Mouse (Mus musculus): ENCODE data around the gene Syn2. TPM values are rescaled to one million over a fixed set of nuclear protein-coding genes. Genes with fewer than 3 reads are reported as not detected.

The Syn2 gene
- total RNA-seq (2021), result 1 to 10 TPM; 5.1 to 5.4 TPM
- long read RNA-seq, experiment 1, partial matches to known transcripts, result 2 of 5 reads
- long read RNA-seq, experiment 1, other reads (novel, unspliced or antisense), result 1 of 5 reads
- long read RNA-seq, experiment 2, partial matches to known transcripts, result 0 of 5 reads
- long read RNA-seq, experiment 2, other reads (novel, unspliced or antisense), result 3 of 5 reads

- intact Hi-C loops (cut with DNase I), result no loop called here
- peak; percentile 74 to 78 for DNase-seq
These were observed at the start of gene Syn2 for GRCm38 (mm10) chr6:115134501-115135331. Gene Syn2, plus strand, starts transcription at chr6:115134902.

DNA sequence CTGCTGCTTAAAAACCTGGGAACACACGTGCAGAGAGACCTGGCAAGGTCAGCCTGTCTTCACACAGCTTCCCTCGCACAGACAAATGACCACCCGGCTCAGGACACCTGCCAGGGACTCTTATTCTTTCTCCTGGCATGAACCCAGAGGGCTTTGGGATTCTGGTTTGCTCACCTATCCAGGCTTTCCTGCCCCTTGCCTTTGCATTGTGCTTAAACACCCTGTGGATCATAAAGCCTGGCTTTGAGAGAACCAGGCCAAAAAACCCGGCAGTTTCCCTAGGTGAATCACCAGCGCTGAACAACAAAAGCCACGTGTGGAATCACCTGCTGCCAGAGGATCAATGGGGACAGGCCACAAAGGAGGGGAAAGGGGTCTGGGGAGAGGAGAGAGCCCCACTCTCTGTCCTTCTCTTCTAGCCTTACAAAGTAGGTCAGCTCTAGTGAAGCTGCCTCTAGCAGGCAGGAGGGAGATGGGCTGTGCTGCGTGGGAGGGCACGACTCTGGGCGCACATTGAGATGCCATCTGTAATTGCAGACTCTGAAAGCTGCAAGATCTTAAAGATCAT is 49.3 kb upstream of the Syn2 start:
- intact Hi-C loops (cut with DNase I), result no loop called here

GRCm38 (mm10) chr6:115088314-115089106 is 46.2 kb upstream of the Syn2 start:
- no peak for DNase-seq
- intact Hi-C loops (cut with DNase I), result no loop called here

More for the DNA sequence above, 49.3 kb upstream of the Syn2 start:
- DNase-seq, result no peak

GRCm38 (mm10) chr6:115091737-115092136 is 43.0 kb upstream of the Syn2 start:
- no peak for DNase-seq
- intact Hi-C loops (cut with DNase I), result no loop called here

DNA sequence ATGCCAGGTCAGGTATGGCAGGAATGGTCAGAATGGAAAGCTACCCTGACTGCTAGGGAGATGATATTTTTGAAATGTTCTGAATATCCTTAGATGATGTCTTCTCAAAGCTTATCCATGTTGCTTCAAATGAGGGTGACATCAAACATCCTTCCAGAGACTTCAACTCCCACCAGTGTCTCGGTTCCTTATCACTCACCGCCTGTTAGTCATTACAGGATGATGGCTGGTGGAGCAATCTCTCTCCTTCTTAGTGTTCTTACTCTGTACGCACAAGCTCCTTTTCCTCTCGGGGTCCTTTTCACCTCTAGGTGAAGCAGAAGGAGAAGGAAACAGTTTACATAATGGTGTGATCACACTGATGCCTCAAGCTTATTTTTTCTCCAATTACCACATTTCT is 32.2 kb upstream of the Syn2 start:
- intact Hi-C loops (cut with DNase I), result no loop called here
- DNase-seq, result no peak

DNA sequence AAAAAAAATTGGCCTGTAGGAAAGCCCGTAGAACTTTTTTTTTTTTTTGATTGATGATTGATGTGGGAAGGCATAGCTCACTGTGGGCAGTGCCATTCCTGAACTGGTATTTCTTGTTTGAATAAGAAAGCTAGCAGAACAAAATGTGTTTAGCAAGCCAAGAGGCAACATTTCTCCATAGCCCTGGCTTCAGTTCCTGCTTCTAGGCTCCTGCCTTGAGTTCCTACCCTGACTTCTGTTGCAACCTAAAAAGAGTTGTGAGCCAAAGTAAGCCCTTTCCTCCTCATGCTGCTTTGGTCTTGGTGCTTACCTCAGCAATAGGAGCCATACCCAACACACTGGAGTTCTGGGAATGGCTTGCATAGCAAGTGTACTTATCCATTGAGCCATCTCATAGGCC is 23.3 kb upstream of the Syn2 start:
- intact Hi-C loops (cut with DNase I), result no loop called here
- DNase-seq, result no peak

DNA sequence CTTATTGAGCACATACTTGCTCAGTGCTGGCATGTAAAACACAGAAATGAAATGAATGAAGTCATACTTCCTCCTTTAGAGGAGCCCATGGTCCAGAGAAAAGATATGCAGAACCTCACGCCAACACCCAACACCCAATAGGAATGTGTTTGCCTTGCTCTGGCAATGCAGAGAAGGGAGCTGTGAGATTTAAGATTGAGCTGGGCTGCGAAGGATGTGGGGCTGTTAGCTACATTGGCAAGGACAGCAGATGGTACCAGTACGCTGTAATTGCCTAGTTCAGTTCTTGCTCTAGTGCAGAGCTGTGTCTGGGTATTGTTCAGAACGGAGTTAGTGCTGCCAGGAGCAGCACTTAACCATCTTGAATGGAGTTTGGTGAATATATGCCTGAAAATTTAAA is 12.5 kb upstream of the Syn2 start:
- no peak for DNase-seq
- intact Hi-C loops (cut with DNase I), result no loop called here

DNA sequence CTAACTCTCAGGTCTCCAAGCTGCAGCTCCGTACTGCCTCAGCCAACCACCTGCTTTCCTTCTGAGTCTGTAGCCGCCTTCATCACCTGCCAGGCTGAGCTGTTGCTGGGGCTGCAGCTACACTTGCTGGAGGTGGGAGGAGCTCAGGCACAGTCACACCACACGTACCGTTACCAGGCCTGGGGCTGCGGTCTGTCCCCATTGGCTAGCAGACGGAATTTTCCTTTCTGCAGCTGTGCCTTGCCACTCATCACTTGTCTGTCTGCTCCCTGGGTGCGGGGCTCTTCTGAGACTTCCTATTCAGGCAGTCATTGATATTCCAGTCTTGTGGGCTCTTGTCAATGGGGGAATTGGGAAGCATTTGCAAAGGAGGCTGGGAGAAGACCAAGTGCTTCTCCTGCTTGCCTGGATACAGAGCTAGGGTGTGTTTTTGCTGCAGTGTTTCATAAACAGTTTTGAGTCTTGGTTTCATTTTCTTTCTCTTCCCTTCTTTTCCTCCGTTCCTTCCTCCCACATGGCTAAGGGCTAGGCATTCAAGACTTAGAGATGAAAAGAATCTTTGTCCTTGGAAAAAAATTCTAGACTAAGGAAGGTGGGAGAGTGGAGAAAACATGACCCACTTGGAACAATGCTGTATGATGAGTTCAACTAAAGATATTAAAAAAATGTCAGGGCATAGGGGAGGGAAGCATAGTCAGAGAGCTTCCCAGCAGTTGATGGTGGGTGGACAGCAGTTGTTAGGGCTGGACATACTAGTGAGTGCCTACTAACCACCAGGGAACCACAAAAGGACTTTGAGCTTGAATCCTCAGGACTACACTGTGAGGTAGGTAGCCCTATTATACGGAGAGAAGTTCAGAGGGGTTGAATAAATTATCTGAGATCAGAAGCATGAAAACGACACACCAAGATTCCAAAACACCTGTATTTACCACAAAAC is 11.2 kb upstream of the Syn2 start:
- intact Hi-C loops (cut with DNase I), result no loop called here

GRCm38 (mm10) chr6:115124675-115125357 is 9.9 kb upstream of the Syn2 start:
- peak; percentile 40 to 41 for DNase-seq
- intact Hi-C loops (cut with DNase I), result no loop called here

More for the DNA sequence above, 11.2 kb upstream of the Syn2 start:
- peak in 1 of 2 experiments; percentile 8 for DNase-seq

DNA sequence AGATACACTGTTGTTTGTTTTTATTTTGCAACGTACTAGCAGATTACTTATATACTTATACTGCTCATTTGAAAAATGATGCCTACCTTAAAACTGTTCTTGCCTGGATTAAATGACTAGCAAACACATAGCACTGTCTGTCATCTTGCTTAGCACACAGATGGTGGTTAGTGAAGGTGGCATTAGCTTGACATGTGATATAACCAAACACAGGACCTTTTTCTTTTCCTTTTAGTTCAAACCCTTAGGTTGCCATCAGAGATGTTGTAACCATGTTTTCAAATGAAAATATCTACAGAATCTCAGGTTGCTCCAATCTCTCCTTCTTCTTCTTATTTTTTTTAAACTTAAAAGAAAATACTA is 9.4 kb upstream of the Syn2 start:
- DNase-seq, result no peak
- intact Hi-C loops (cut with DNase I), result no loop called here

- intact Hi-C loops (cut with DNase I), result no loop called here
- no peak for DNase-seq
These were observed 8.4 kb upstream of the Syn2 start for GRCm38 (mm10) chr6:115126232-115126785.

DNA sequence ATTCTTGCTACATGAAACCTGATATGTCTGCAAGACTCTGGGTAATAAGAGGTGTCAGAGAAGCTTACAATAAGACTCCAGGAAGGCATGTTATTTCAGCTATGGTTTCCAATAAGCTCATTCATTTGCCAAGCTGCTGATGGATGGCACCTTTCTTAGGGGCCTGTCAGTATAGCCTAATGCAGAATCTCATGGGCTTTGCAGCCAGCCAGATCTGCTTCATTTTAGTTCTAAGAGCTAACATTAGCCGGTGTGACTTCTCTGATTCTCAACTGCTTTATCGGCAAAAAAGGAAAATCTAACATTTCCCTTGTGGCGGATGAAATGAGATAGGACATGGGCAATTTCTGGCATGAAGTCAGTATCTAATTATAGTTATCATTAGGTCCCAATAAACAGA is 7.9 kb upstream of the Syn2 start:
- intact Hi-C loops (cut with DNase I), result no loop called here
- DNase-seq, result no peak

DNA sequence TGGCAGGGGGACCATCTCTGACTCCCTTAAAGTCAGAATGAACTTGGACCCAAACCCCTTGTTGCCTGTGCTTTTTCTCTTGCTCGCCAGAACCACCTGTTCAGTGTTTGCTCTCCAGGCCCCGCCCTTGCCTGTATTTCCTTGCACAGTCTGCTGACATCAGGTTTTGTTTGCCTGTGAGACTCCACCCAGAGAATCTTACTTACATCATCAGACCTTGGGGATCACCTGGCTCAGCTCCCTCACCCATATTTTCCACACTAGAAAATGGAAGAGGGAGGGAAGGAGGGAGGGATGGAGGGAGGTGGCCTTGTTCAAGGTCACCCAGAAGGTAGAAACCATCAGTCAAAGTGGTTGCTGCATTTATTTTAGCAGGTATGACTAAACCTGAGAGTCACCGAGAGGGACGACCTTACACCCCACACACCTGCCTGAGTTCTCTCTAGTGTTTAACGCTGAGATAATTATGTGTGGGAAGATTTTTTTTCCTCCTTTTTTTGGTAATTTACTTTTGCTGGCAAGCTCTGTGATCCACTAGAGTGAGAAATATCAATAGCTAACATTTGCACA is 7.4 kb upstream of the Syn2 start:
- intact Hi-C loops (cut with DNase I), result no loop called here
- no peak for DNase-seq

DNA sequence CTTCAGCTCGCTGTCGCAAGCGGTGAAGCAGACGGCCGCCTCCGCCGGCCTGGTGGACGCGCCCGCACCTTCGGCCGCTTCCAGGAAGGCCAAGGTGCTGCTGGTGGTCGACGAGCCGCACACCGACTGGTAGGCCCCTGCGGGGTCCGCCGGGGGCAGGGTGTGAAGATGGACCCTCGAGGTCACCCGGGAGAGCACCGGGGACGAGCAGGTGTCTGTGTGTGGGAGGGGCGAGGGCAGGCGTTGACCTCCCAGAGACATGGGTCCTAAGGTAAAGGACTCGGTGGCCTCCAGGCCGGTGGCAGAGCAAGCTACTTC is 589 bp downstream of the Syn2 start:
- DNase-seq, result no peak
- intact Hi-C loops (cut with DNase I), result no loop called here

- intact Hi-C loops (cut with DNase I), result no loop called here
- no peak for DNase-seq
These were observed 1.5 kb downstream of the Syn2 start for GRCm38 (mm10) chr6:115136156-115136555.

GRCm38 (mm10) chr6:115141446-115141845 is 6.7 kb downstream of the Syn2 start:
- DNase-seq, result no peak

GRCm38 (mm10) chr6:115161175-115161574 is 26.5 kb downstream of the Syn2 start:
- no peak for DNase-seq
- intact Hi-C loops (cut with DNase I), result no loop called here

More at GRCm38 (mm10) chr6:115141446-115141845, 6.7 kb downstream of the Syn2 start:
- intact Hi-C loops (cut with DNase I), result no loop called here

DNA sequence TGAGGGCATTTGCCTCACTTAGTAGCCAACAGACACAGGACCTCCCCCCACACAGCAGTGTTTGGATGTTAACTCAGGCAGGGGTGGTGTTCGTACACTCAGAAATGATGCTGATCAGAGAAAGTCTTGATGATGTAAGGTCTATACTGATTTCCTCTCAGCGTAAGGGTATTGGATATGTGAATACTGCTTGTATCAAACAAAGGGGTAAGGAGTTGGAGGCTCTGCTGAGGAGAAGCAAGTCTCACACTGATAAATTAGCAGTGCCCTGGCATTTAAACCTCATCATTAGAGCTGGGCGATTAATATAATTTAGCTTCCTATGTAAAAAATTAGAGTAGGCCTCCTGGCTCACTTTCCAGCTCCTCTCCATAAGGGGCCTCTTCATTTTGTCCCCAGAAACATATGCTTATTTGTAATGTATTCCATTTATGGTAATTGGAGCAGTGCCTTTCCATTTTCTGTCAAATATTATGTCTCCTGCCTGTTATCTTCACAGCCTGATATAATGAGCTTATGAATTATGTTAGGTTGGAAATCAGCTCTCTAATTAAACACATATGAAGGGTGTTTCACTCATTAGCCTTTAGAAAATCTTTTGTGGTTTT is 31.3 kb downstream of the Syn2 start:
- intact Hi-C loops (cut with DNase I), result no loop called here
- no peak for DNase-seq

All from heart, postnatal 14 days (tissue).